Mouse (Mus musculus) T-helper 2 cell (primary cell): ENCODE measurements around the gene Tmem19.

ENCODE experiments used
- in situ Hi-C: fragments of 300-600 bp; cut with MboI, MseI; formaldehyde crosslinking; loops from one replicate; pipeline ENCODE4 v1.15.1; 2025; ENCODE audit warnings: high pct_unique_total_duplicates

Gene Tmem19

DNA sequence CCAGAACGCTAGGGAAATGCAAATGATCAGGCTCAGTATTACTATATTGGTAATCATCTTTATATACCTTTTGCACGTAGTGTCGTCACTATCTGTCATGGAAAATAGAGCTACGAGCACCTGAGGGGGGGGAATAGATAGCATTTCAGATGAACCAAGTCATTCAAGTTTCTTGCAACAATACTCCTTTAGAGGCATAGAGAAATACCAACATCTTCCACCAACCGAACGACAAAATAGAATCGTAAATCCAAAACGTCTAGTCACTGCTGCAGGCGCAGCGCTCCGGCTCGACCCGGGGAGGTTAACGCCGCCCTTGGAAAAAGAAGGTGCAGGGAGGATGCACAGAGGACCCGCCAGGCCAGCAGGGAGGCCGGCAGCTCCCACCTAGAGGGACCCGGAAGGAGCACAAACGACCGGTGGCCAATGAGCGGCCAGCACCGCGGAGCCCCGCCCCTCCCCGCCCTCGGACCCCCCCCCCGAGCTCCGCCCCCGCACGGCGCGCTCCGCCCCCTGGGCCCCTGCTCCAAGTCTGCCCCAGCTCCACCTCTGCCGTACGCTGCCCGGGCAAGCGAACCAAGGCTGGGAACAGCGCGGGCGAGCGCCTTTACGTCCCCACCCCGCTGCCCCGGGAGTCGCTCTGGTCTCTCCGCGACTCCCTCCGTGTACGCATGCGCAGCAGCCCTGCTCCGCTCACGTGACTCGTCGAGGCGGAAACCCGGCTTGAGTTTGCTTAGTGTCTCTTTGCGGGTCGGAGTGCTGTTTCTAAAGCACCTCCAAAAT, at the start of gene Tmem19:
Gene Tmem19 (minus strand): TSS at position 662 of the 783 bp plus-strand sequence.
- in situ Hi-C loops = loop anchor here (5.0 kb wide), 1 partner anchor 40 kb away; no protein-coding TSS in a partner anchor

DNA sequence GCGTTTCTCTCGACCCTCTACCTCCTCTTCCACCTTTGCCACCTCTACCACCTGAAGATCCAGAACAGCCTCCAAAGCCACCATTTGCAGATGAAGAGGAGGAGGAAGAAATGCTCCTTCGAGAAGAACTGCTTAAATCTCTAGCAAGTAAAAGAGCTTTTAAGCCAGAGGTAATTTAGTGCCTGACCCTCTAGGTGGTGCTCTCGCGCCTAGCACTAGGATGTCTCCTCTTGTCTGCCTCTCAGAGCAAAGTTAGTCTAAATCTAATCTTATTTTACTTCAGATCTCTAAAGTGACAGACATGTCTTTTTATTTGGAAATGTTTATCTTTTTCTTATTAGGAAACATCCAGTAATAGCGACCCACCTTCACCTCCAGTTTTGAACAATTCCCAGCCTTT, 44.1 kb upstream of the Tmem19 start:
- in situ Hi-C loops = no loop called here

GRCm38 (mm10) chr10:115391896-115392295, 29.6 kb upstream of the Tmem19 start:
- in situ Hi-C loops = no loop called here

DNA sequence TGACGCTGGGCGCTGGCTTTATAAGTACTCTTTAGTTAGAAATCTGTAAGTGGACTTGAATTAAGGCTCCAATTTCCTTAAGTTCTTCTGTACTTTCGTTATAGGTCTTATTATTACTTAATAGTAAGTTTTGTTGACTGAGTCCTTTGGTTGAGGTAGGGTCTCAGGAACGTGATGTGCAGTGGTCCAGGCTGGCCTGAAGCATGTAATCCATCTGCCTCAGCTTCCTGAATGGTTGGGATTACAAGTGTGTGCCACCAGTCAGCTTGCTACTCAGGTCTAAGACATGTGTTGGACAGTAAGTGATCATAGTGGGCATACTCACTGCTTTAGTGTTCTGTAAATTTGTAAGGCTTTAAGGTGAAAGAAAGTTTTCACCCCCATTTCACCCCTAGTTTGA, 28.8 kb upstream of the Tmem19 start:
- in situ Hi-C loops = no loop called here

DNA sequence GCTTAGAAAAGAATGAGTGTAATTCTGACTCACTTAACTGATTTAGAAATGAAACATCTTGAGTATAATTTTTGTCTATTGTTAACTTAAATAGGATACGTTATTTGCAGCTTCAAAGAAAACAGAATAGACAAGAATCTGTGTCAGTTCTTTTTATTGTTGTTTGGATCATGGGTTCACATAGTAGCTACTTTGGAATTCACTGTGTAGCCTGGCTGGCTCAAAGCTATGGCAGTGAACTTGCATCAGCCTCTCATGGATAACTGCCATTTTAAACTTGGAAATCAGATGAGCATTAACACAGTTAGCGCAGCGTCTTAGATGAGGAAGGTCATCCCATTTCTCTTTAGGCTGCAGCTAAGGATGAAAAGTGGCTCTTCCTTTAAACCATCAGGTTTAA, 25.6 kb upstream of the Tmem19 start:
- in situ Hi-C loops = loop anchor here (5.0 kb wide), 1 partner anchor 61 kb away; no protein-coding TSS in a partner anchor

DNA sequence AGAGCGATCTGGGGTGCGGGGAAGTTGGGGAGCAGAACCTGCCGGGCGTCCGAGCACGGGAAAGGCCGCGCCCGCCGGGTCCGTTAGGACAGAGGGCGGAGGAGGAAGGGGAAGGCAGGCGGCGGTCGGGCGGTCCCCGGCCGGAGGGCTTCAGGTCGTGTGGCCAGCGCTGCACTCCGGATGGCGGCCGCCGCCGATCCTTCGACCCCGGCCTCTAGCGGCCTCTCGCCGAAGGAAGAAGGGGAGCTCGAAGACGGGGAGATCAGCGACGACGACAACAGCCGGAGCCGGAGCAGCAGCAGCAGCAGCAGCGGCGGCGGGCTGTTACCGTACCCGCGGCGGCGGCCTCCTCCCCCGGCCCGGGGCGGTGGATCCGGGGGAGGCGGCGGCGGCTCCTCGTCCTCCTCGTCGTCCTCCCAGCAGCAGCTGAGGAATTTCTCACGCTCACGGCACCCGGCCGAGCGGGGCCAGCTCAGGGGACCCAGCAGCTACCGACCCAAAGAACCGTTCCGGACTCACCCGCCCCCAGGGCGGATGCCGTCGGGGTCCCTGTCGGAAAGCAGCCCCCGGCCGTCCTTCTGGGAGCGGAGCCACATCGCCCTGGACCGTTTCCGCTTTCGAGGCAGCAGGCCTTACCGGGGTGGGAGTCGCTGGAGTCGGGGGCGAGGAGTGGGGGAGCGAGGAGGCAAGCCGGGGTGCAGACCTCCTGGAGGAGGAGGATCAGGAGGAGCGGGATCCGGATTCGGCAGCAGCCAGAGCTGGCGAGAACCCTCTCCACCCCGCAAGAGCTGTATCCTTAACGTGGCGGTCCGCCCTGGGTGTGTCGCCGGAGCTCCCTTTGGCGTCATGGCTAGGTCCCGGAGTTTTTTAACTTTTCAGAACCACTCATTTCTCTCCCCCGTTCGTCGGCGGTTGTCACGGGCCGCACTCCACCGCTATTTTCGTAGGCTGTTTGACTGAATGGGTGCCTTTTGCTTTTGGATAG, 23.0 kb upstream of the Tmem19 start:
- in situ Hi-C loops = loop anchor here (5.0 kb wide), 1 partner anchor 58 kb away; no protein-coding TSS in a partner anchor

DNA sequence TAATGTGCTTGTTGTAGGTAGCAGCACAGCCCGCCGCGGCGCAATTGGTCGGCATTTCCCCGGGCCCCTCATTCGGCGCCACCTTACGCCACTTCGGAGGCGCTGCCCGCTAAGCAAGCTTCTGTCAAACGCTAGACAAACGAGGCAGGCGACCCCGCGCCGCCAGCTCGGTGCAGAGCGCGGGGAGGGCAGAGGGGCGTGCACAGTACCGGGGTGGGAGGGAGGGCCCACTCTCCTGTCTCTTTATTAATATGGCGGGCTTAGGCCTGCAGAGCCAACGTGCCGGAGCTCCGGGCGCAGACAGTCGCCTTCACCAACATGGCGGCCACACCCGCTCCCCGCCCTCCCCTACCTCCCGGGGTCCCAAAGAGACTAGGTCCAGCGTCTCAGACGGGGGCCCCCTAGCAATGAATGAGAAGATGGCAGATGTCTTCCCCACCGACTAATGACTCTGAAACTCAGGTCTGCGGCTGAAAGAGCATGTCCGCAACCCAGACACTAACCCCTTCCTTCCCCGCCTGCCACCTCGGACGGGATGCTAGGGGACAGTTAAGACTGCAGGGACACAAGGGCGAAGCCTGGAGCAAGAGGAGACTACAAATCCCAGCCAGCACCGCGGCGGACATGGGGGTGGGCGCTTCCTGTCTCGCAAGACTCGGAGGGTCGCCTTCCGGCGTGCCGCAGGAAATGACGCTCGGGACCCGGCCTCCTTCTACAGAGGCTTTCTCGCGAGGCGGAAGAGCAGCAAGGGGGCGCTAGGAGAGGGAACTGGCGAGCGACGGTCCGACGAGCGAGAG, 22.1 kb upstream of the Tmem19 start, which contains the start of the genes Thap2 and Zfc3h1:
Gene Thap2 (minus strand): TSS at position 223 of the 797 bp plus-strand sequence.
Gene Zfc3h1 (plus strand): TSS at position 739 of the 797 bp plus-strand sequence.
- in situ Hi-C loops = loop anchor here (5.0 kb wide), 1 partner anchor 57 kb away; no protein-coding TSS in a partner anchor

DNA sequence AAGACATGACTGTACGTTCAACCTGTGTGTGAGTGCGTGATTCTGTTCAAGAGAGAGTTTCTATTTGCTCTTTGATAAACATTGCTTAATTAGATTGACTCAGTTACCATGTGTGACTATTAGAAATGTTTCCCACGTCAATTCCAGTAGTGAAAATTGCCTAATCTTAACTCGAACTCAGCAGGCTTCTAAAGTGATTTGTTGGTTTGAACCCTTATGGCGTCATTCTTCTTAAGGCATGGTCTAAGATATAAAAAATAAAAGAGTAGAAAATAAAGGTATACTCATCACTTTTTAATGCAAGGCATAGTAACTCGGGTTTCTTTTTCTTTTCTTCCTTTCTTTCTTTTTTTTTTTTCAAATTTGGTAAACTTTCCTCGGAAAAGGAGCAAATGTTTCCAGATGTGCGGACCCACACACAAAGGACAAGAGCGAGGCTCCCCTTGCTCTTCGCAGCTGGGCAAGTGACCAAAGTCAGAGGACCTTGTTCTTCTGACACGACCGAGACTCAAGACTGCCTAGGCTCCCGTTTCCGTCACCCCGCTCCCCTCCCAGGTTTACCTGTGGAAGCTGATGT, 21.4 kb upstream of the Tmem19 start:
- in situ Hi-C loops = no loop called here

- in situ Hi-C loops = no loop called here
These were observed 20.7 kb upstream of the Tmem19 start for GRCm38 (mm10) chr10:115382846-115383643.

DNA sequence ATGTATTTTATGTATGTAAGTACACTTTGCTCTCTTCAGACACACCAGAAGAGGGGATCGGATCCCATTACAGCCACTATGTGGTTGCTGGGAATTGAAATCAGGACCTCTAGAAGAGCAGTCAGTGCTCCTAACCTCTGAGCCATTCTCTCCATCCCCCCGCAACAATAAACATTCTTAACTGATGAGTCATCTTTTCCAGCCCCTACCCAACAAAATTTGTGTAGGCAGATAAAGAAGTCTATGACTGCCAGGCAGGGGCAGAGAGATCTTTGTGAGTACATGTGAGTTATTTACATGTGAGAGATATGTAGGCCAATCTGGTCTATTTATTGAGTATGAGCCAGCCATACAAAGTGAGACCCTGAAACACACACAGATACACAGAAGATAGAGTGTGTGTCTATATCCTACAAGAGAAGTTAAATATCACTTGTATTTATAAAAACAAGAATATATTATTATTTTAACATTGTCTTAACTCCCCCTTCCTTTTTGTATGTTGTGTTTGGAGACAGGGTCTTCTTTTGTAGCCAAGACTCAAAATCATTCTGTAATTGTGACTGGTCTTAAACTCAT, 19.3 kb upstream of the Tmem19 start:
- in situ Hi-C loops = no loop called here

GRCm38 (mm10) chr10:115363151-115363550, 850 bp upstream of the Tmem19 start:
- in situ Hi-C loops = loop anchor here (5.0 kb wide), 1 partner anchor 41 kb away; no protein-coding TSS in a partner anchor

- in situ Hi-C loops = loop anchor here (5.0 kb wide), 1 partner anchor 40 kb away; no protein-coding TSS in a partner anchor
These were observed 293 bp upstream of the Tmem19 start for GRCm38 (mm10) chr10:115362623-115362964.

- in situ Hi-C loops = no loop called here
These were observed 3.2 kb downstream of the Tmem19 start for GRCm38 (mm10) chr10:115359066-115359465.

- in situ Hi-C loops = no loop called here
These were observed 3.9 kb downstream of the Tmem19 start for GRCm38 (mm10) chr10:115358216-115358919.

DNA sequence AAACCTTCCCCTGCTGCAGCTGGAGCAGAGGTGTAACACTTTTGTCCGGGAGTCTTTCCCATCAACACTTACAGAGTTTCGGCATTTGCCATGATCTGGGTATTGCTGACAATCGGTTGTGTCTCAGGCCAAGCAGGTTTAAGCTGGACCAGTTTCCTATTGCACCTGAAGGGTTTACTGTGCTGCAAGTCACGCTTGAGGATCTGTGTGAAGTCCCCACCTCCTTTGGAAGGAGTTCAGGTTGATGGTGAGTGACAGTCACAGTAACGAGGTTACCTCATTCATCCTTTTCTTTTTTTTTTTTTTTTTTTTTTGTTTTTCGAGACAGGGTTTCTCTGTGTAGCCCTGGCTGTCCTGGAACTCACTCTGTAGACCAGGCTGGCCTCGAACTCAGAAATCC, 6.2 kb downstream of the Tmem19 start:
- in situ Hi-C loops = no loop called here

GRCm38 (mm10) chr10:115355016-115355415, 7.3 kb downstream of the Tmem19 start:
- in situ Hi-C loops = no loop called here

- in situ Hi-C loops = no loop called here
These were observed 7.7 kb downstream of the Tmem19 start for GRCm38 (mm10) chr10:115354553-115354952.

GRCm38 (mm10) chr10:115350810-115351397, 11.4 kb downstream of the Tmem19 start:
- in situ Hi-C loops = no loop called here
